Mouse (Mus musculus) limb, embryonic 14.5 days (tissue): ENCODE measurements around the gene Klk1b4. TPM values are rescaled to one million over a fixed set of nuclear protein-coding genes. Genes with fewer than 3 reads are reported as not detected.
"Not testable (repeated sequence)": the region's sequence is repeated elsewhere in the genome, so short reads cannot be mapped to it uniquely, and the experiment has no call there.

Experiments used
- ATAC-seq: fragments of 200-750 bp; cut with Nextera tagmentation; 2 replicates; pipeline ENCODE4 v1.8.0; 2017; ENCODE audit warnings: low read depth, moderate number of reproducible peaks, moderate TSS enrichment; ENCODE audit not compliant: low FRiP score
- DNase-seq: peaks from one replicate; pipeline ENCODE4 v3.0.0-alpha.2; 2015; ENCODE audit warnings: low spot score
- H3K27ac ChIP-seq: fragments of 300-500 bp; sonication (generic); replicated peaks from 2 replicates; pipeline ENCODE4 v1.5.1; 2014; ENCODE audit warnings: low read depth, mild to moderate bottlenecking, low read length, moderate library complexity, mixed read lengths
- H3K27me3 ChIP-seq: fragments of 300-500 bp; sonication (generic); 2 replicates; pipeline ENCODE4 v1.6.1; 2014; ENCODE audit warnings: low read length, mixed read lengths; ENCODE audit not compliant: control insufficient read depth, insufficient read depth
- H3K36me3 ChIP-seq: fragments of 300-500 bp; sonication (generic); 2 replicates; pipeline ENCODE4 v1.6.1; 2014; ENCODE audit warnings: mild to moderate bottlenecking, low read length, moderate library complexity, mixed read lengths; ENCODE audit not compliant: control insufficient read depth, insufficient read depth
- H3K4me1 ChIP-seq: fragments of 300-500 bp; sonication (generic); 2 replicates; pipeline ENCODE4 v1.6.1; 2014; ENCODE audit warnings: antibody characterized with exemption, low read length, mixed read lengths; ENCODE audit not compliant: control insufficient read depth, insufficient read depth
- H3K4me2 ChIP-seq: fragments of 300-500 bp; sonication (generic); replicated peaks from 2 replicates; pipeline ENCODE4 v1.6.1; 2014; ENCODE audit warnings: low read depth, mild to moderate bottlenecking, low read length, moderate library complexity; ENCODE audit not compliant: severe bottlenecking
- H3K4me3 ChIP-seq: fragments of 300-500 bp; sonication (generic); replicated peaks from 2 replicates; pipeline ENCODE4 v1.5.1; 2014; ENCODE audit warnings: low read length
- H3K9ac ChIP-seq: fragments of 300-500 bp; sonication (generic); 2 replicates; pipeline ENCODE4 v1.6.1; 2014; ENCODE audit warnings: mild to moderate bottlenecking, low read depth, low read length, moderate library complexity; ENCODE audit not compliant: severe bottlenecking
- H3K9me3 ChIP-seq: fragments of 300-500 bp; sonication (generic); 2 replicates; pipeline ENCODE4 v1.6.1; 2016; ENCODE audit warnings: low read length; ENCODE audit not compliant: control insufficient read depth
- POLR2A ChIP-seq: fragments of 200-500 bp; IDR thresholded peaks from 2 replicates; pipeline ENCODE4 v1.8.0; 2012; ENCODE audit warnings: inconsistent platforms, mild to moderate bottlenecking, moderate library complexity, borderline replicate concordance; ENCODE audit not compliant: insufficient read depth, insufficient read length; ENCODE audit errors: extremely low read depth
- WGBS: fragments of 180-500 bp; shearing (Covaris S2); extraction: QIAGEN DNeasy Blood & Tissue Kit; methylation state at CpG from one replicate; pipeline ENCODE4 v1.1.7; 2014; 5-methylcytosine and 5-hydroxymethylcytosine counted together
- polyA plus RNA-seq, 2 experiments: library from polyadenylated mRNA; depleted of rRNA in 1 of 2; stranded (reverse) in 1 of 2; unstranded in 1 of 2; fragments of >200 nt; fragmentation: Nextera tagmentation in 1 of 2; extraction: Ambion mirVana in 1 of 2; gene quantifications; 2 replicates each; pipeline versions ENCODE4 v1.2.1 to v1.2.3; 2012 to 2014

Klk1b4 gene
- polyA plus RNA-seq (2012; rRNA removed) (not detected in 2 replicates), polyA plus RNA-seq (2014; fragmentation: Nextera tagmentation; extraction: Ambion mirVana) (not detected in 2 replicates)

GRCm38 (mm10) chr7:44207135-44207534 is at the start of gene Klk1b4:
TSS of gene Klk1b4 (plus strand) at chr7:44207435.
- ATAC-seq, H3K4me1 ChIP-seq: not testable (repeated sequence)

DNA sequence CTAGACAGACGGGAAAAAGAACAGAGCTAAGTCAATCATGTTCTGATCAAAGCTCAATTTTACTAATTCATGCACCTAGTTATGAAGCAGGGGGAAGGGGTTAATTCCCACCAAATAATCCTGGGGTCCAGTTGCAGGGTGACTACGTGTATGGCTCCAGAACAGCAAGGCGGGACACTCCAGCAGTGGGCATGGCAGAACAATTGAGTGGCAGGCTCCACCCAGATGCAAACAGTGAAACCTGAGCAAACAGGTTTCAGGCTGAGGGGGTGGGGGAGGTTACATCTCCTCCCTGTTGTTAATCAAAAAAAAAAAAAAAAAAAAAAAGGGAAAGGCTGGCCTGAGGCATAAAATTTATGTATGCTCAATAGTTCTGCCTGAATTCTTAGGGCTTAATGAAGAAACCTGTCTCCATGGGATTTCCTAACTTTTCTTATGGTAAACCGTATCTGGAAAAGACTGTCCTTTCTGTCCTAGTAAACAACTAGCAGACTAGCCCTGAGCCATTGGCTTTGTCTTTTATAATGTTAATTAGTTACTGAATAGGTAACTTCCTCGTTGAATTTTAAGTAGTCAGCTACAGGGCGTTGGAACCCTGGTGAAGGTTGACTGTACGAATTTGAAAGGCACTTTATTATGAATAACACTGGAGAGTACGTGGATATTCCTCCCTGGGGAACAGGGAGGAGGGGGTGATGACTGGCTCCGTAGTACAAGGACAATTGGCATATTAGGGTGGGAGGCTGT is 27.8 kb upstream of the Klk1b4 start:
- WGBS, result 70% methylated on average over 9 of the region's 9 CpGs
- H3K27ac ChIP-seq, result no peak overlapping the region
- no peak for TF ChIP-seq POLR2A

More at GRCm38 (mm10) chr7:44207135-44207534, at the start of gene Klk1b4:
- H3K9ac ChIP-seq, H3K4me2 ChIP-seq, DNase-seq, H3K27ac ChIP-seq, H3K27me3 ChIP-seq, H3K9me3 ChIP-seq, H3K36me3 ChIP-seq, H3K4me3 ChIP-seq: not testable (repeated sequence)
- WGBS, result 33% methylated on average over 3 of the region's 3 CpGs

GRCm38 (mm10) chr7:44186516-44186915 is 20.7 kb upstream of the Klk1b4 start:
- not testable (repeated sequence) for H3K4me1 ChIP-seq, H3K27ac ChIP-seq, H3K36me3 ChIP-seq, H3K9ac ChIP-seq, H3K27me3 ChIP-seq, H3K4me2 ChIP-seq, ATAC-seq, H3K9me3 ChIP-seq, H3K4me3 ChIP-seq, DNase-seq
- WGBS, result 45% methylated on average over 8 of the region's 8 CpGs

More for the DNA sequence above, 27.8 kb upstream of the Klk1b4 start:
- Histone ChIP-seq H3K27me3 (no peaks in the 10 kb centered on the region), H3K9ac (no peak overlapping the region), H3K4me3 (no peak overlapping the region), H3K36me3 (no peaks in the 10 kb centered on the region), H3K9me3 (no peaks in the 10 kb centered on the region), H3K4me1 (no peaks in the 10 kb centered on the region), H3K4me2 (no peak overlapping the region)
- DNase-seq (no peak), ATAC-seq (no peak)

DNA sequence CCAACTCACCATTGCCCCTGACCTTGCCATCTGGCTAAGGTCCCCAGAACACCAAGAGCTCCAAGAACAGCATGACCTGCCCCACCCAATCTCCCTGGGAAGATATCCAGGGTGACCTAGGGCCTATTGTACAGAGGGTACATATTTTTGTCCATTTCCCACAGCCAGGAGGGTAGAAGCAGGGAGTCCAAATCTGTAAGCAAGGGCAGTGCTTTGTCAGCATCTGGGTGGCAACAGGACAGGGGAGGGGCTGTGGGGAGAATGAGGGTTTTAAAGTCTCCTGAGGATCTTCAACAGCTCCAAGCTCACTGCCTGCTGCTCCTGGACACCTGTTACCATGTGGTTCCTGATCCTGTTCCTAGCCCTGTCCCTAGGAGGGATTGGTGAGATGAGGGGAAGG is 19.3 kb upstream of the Klk1b4 start, which contains the start of gene Klk1b24:
Gene Klk1b24, plus strand, starts transcription at position 301 of the 400 bp plus-strand sequence.
- not testable (repeated sequence) for H3K4me2 ChIP-seq, H3K4me3 ChIP-seq, ATAC-seq, DNase-seq, H3K9ac ChIP-seq, H3K27ac ChIP-seq, H3K36me3 ChIP-seq, H3K4me1 ChIP-seq, H3K9me3 ChIP-seq, H3K27me3 ChIP-seq

GRCm38 (mm10) chr7:44193466-44193865 is 13.8 kb upstream of the Klk1b4 start:
- 71% methylated on average over 1 of the region's 1 CpGs for WGBS
- ATAC-seq, H3K27me3 ChIP-seq, DNase-seq, H3K4me3 ChIP-seq, H3K27ac ChIP-seq, H3K9me3 ChIP-seq, H3K9ac ChIP-seq, H3K4me2 ChIP-seq, H3K4me1 ChIP-seq, H3K36me3 ChIP-seq: not testable (repeated sequence)

DNA sequence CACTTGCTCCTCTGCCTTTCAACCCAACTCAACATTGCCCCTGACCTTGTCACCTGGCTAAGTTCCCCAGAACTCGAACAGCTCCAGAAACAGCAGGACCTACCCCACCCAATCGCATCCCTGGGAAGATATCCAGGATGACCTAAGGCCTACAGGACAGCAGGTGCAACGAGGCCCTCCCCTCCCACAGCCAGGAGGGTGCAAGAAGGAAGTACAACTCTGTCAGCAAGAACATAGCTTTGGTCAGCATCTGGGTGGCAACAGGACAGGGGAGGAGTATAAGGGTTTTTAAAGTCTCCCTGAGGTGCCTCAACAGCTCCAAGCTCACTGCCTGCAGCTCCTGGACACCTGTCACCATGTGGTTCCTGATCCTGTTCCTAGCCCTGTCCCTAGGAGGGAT is 9.3 kb upstream of the Klk1b4 start, which contains the start of gene Klk1b3:
Gene Klk1b3, plus strand, starts transcription at position 301 of the 400 bp plus-strand sequence.
- no peak within 1 kb of the TSS for H3K27ac ChIP-seq
- no peak for TF ChIP-seq POLR2A
- DNase-seq (no peak), ATAC-seq (no peak)
- H3K4me1 ChIP-seq, result no peaks in the 10 kb centered on the region
- H3K36me3 ChIP-seq, result no peaks in the 10 kb centered on the region
- H3K4me3 ChIP-seq, result no peak within 1 kb of the TSS
- no peak within 1 kb of the TSS for H3K4me2 ChIP-seq
- no peak within 1 kb of the TSS for H3K9ac ChIP-seq
- WGBS, result 64% methylated on average over 3 of the region's 3 CpGs
- no peaks in the 10 kb centered on the region for H3K27me3 ChIP-seq
- no peaks in the 10 kb centered on the region for H3K9me3 ChIP-seq
